Mouse (Mus musculus): ENCODE measurements around the gene Sox11.

DNA sequence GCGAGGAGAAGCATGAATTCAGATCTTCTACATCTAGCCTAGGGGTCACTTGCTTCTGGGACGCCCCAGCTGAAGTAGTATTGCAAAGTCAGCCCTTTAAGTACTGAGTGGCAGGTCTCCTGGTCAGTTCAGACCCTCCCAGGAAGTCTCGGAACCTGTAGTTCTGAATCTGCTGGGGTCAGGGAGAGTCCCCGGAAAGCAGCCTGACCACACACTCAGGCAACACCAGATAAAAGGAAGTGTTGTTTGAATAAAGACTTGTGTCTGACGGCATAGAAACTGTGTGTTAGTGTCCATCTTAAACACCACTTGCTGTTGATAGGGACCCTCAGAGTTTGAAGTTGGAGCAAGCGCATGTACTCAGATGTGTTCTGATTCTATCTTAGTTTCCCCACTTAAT, 39.2 kb downstream of the Sox11 start:
- TF ChIP-seq CTCF (IDR thresholded peaks at IDR 0.05) (no peak), POLR2A (IDR thresholded peaks at IDR 0.05; ENCODE audit: insufficient read depth, low read depth, low read length) (no peak)

All from heart, adult 2 months (tissue).